Mouse (Mus musculus): ENCODE results near the gene Rfwd3. TPM values are rescaled to one million over a fixed set of nuclear protein-coding genes. Genes with fewer than 3 reads are reported as not detected.
"Not testable (repeated sequence)": the region's sequence is repeated elsewhere in the genome, so short reads cannot be mapped to it uniquely, and the experiment has no call there.

The Rfwd3 gene
- polyA plus RNA-seq, 1 experiment from 2014 or later, result 34.3 TPM

DNA sequence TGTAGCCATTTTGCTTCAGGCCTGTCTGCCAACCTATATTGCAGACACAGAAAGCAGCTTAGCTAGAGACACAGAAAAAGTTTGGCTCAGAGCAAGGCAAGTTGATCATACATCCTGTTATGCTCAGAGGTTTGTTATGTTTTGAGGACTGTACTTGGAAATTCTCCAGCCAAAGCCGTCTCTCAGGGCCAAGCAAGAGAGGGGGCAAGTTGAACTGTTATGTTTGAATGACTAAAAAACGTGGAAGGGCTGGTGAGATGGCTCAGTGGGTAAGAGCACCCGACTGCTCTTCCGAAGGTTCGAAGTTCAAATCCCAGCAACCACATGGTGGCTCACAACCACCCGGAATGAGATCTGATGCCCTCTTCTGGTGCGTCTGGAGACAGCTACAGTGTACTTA, 33.9 kb downstream of the Rfwd3 start:
- not testable (repeated sequence) for H3K4me1 ChIP-seq; ATAC-seq (replicated peaks); H3K36me3 ChIP-seq; H3K4me3 ChIP-seq; H3K9ac ChIP-seq (replicated peaks); H3K9me3 ChIP-seq; H3K27ac ChIP-seq (replicated peaks); H3K4me2 ChIP-seq (replicated peaks); H3K27me3 ChIP-seq
- 84% methylated on average over 7 of the region's 7 CpGs for WGBS

DNA sequence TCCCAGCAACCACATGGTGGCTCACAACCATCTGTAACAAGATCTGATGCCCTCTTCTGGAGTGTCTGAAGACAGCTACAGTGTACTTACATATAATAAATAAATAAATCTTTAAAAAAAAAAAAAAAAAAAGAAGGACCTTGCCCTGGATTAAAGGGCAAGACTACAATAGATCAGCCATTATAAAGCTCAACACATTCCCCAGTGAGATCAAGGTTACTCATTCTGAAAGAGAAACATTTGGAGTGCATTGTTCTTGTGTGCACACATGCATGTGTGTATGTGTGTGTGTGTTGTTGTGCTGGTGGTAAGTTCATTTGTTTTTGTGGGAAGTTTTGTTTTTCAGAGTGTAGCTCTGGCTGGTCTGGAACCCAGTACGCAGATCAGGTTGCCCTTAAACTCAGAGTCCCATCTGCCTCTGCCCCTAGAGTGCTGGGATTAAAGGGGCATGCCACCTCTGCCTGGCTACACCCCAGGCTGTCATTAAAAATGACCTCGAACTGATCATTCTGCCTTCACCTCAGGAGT, 35.3 kb downstream of the Rfwd3 start:
- Histone ChIP-seq H3K4me3 (no peak overlapping the region), H3K4me1 (no peaks in the 10 kb centered on the region), H3K36me3 (no peaks in the 10 kb centered on the region), H3K9ac (replicated peaks) (no peak overlapping the region), H3K9me3 (no peaks in the 10 kb centered on the region), H3K27me3 (no peaks in the 10 kb centered on the region), H3K4me2 (replicated peaks) (no peak overlapping the region), H3K27ac (replicated peaks) (no peak overlapping the region)
- 78% methylated on average over 2 of the region's 2 CpGs for WGBS
- ATAC-seq (replicated peaks), result no peak

DNA sequence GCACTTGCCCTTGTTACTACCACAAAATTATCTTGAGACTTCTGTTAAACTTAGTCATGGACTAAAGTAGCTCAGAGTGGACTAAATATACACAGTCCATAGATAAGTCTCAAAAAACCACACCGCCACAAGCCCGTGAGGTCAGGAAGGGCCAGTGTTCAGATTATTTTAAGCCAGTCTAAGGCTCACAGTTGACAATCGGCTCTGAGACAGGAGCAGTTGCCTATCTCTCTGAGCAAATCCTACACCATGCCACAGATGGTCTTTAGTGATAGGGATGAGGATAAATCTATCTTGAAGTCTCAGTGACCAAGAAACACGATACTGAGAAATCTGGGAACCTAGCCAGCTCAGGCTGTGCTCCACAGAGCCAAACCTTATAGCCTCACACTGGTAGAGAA, 38.0 kb downstream of the Rfwd3 start:
- H3K36me3 ChIP-seq, result no peaks in the 10 kb centered on the region
- no peak overlapping the region for H3K4me3 ChIP-seq
- WGBS, result 86% methylated on average over 4 of the region's 4 CpGs
- H3K27ac ChIP-seq (replicated peaks), result no peak overlapping the region
- no peak for ATAC-seq (replicated peaks)
- no peak overlapping the region for H3K4me2 ChIP-seq (replicated peaks)
- H3K4me1 ChIP-seq, result peaks cover 11% of the 10 kb centered on the region
- H3K9ac ChIP-seq (replicated peaks), result no peak overlapping the region
- no peaks in the 10 kb centered on the region for H3K27me3 ChIP-seq
- no peaks in the 10 kb centered on the region for H3K9me3 ChIP-seq

DNA sequence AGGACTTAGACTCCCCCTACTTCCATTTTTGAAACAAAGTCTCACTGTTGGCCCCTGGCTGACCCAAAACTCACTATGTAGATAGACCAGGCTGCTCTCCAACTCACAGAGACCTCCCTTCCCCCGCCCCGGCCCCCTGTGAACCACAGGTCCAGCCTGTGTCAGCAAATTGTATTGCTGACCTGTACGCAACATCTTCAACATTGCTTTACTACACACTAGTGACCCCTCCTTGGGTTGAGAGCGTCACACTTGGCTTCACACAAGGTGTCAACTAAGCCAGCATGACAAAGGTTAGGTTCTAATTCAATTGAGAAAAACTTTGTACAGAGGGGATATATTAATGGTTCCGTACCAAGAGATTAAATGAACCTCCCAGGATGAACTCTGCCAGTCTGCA, 39.8 kb downstream of the Rfwd3 start:
- 93% methylated on average over 5 of the region's 5 CpGs for WGBS
- Histone ChIP-seq H3K4me1 (peaks cover 12% of the 10 kb centered on the region), H3K4me2 (replicated peaks) (no peak overlapping the region), H3K27ac (replicated peaks) (no peak overlapping the region), H3K27me3 (no peaks in the 10 kb centered on the region), H3K9me3 (no peaks in the 10 kb centered on the region), H3K36me3 (no peaks in the 10 kb centered on the region), H3K4me3 (no peak overlapping the region), H3K9ac (replicated peaks) (no peak overlapping the region)
- ATAC-seq (replicated peaks), result no peak

DNA sequence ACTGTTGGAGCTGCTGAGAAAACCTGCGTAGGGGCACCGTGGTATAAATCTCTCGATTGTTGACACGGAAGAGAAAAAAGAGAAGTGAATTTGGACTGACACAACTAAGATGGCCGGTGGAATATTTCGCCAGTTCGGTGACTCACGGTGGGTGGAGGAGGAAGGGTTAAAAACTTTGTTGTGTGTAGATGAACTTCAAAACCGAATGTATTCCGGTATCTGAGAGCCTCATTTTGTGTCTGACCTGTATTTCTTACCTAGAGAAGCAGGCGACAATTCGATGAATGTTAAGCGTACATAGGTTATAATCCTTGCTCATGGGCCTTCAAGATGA, 40.6 kb downstream of the Rfwd3 start:
- ATAC-seq (replicated peaks), result no peak
- Histone ChIP-seq H3K4me3 (peak overlapping the region; percentile 97), H3K4me2 (replicated peaks) (peak overlapping the region; percentile 61)

GRCm38 (mm10) chr8:111258631-111259407, 41.2 kb downstream of the Rfwd3 start, which contains the start of gene Glg1:
TSS of gene Glg1 (minus strand) at chr8:111259216.
- H3K27ac ChIP-seq (replicated peaks), result peak within 1 kb of the TSS; percentile 100
- H3K4me3 ChIP-seq, result peak within 1 kb of the TSS; percentile 97
- no peaks in the 10 kb centered on the region for H3K36me3 ChIP-seq
- H3K9me3 ChIP-seq, result no peaks in the 10 kb centered on the region
- peaks cover 12% of the 10 kb centered on the region for H3K4me1 ChIP-seq
- WGBS, result under 1% methylated on average over 70 of the region's 76 CpGs
- peak within 1 kb of the TSS; percentile 89 for H3K9ac ChIP-seq (replicated peaks)
- H3K27me3 ChIP-seq, result no peaks in the 10 kb centered on the region
- peak; percentile 95 for ATAC-seq (replicated peaks)
- peak within 1 kb of the TSS; percentile 61 for H3K4me2 ChIP-seq (replicated peaks)

More for the DNA sequence above, 40.6 kb downstream of the Rfwd3 start:
- Histone ChIP-seq H3K9me3 (no peaks in the 10 kb centered on the region), H3K4me1 (peaks cover 12% of the 10 kb centered on the region), H3K27ac (replicated peaks) (peak overlapping the region; percentile 100), H3K27me3 (no peaks in the 10 kb centered on the region), H3K36me3 (no peaks in the 10 kb centered on the region), H3K9ac (replicated peaks) (peak overlapping the region; percentile 89)
- 12% methylated on average over 13 of the region's 13 CpGs for WGBS

DNA sequence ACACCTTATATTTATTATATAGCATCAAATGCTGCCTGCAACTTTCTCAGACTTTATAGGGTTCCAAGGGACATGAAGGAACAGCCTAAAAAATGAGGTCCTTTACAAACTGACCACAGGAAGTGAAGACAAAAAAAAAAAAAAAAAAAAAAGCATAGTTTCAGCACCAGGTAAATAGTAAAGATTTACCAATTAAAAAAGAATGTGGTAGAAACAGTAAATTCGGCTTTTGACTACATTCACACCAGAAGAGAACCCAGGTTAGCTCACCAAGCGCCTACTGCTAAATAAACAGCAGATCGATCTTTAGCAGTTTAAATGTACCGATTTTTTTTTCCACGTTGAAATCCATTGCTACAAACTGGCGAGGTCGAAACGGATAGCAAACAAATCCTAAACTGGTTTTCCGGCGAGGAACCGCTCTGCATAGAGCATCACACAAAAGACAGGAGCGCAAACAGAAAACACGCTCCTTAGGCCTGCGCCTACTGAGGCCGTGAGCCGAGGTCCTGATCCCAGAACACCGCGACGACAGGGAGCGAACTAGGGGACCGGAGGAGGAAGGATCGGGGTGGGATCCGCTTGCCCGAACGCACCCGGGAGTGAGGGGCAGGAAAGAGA, 41.9 kb downstream of the Rfwd3 start:
- peak; percentile 69 for ATAC-seq (replicated peaks)

DNA sequence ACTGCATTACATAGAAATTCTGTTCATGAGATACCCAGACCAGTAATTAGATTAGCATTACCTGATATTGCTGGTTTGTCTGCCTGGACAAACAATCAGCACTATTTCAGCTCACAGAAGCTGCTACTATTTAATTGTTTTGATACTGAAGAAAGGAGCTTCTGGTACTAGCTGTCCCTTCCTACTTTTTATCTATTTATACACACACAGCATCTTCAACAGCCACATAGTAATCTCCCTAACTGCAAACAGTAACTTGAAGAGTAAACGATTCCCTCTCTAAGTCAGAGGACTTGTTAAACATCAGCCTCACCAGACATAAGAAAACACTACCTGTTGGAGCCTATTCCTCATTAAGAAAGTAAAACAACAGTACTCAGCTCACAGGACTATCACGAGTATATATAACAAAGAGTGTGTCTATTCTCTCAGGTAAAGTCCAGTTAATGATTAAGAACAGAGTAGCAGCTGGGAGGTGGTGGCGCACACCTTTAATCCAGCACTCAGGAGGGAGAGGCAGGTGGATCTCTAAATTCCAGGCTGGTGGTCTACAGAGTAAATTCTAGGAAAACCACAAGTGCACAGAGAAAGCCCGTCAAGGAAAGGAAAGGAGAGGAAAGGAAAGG, 47.4 kb downstream of the Rfwd3 start:
- Histone ChIP-seq H3K4me1 (peaks cover 8% of the 10 kb centered on the region), H3K4me3 (no peak overlapping the region), H3K27ac (replicated peaks) (no peak overlapping the region), H3K4me2 (replicated peaks) (no peak overlapping the region), H3K27me3 (no peaks in the 10 kb centered on the region), H3K36me3 (no peaks in the 10 kb centered on the region), H3K9me3 (no peaks in the 10 kb centered on the region), H3K9ac (replicated peaks) (no peak overlapping the region)
- WGBS, result 87% methylated on average over 4 of the region's 4 CpGs
- ATAC-seq (replicated peaks), result no peak

More for the DNA sequence above, 41.9 kb downstream of the Rfwd3 start:
- no peaks in the 10 kb centered on the region for H3K36me3 ChIP-seq
- no peaks in the 10 kb centered on the region for H3K9me3 ChIP-seq
- peak overlapping the region; percentile 61 for H3K4me2 ChIP-seq (replicated peaks)
- peaks cover 12% of the 10 kb centered on the region for H3K4me1 ChIP-seq
- H3K27ac ChIP-seq (replicated peaks), result peak overlapping the region; percentile 100
- H3K4me3 ChIP-seq, result peak overlapping the region; percentile 97
- no peaks in the 10 kb centered on the region for H3K27me3 ChIP-seq
- H3K9ac ChIP-seq (replicated peaks), result peak overlapping the region; percentile 89
- under 1% methylated on average over 26 of the region's 26 CpGs for WGBS

DNA sequence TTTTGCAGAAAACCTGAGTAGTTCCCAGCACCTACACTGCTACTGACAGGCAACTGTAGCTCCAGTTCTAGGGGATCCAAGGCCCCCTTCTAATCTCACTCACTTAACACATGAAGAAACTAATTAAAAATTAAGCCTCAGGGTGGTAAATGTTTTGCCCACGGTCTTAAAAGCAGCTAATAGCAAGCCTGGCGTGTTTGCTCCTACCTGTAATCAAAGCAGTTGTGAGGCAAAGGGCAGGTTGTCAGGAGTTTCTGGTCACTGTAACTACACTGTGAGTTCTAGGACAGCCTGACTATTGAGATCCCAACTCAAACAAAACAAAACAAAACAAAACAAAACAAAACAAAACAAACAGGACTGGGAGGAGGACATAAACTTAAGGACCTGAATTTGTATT, 49.9 kb downstream of the Rfwd3 start:
- H3K4me2 ChIP-seq (replicated peaks), result no peak overlapping the region
- H3K36me3 ChIP-seq, result no peaks in the 10 kb centered on the region
- H3K27me3 ChIP-seq, result no peaks in the 10 kb centered on the region
- 55% methylated on average over 2 of the region's 2 CpGs for WGBS
- no peak overlapping the region for H3K9ac ChIP-seq (replicated peaks)
- H3K9me3 ChIP-seq, result no peaks in the 10 kb centered on the region
- no peaks in the 10 kb centered on the region for H3K4me1 ChIP-seq
- H3K27ac ChIP-seq (replicated peaks), result no peak overlapping the region
- H3K4me3 ChIP-seq, result no peak overlapping the region
- no peak for ATAC-seq (replicated peaks)

GRCm38 (mm10) chr8:111248136-111248535, 51.9 kb downstream of the Rfwd3 start:
- ATAC-seq (replicated peaks), result no peak
- Histone ChIP-seq H3K4me3 (no peak overlapping the region), H3K4me1 (no peaks in the 10 kb centered on the region), H3K9me3 (no peaks in the 10 kb centered on the region), H3K27me3 (no peaks in the 10 kb centered on the region), H3K36me3 (no peaks in the 10 kb centered on the region), H3K4me2 (replicated peaks) (no peak overlapping the region), H3K27ac (replicated peaks) (no peak overlapping the region), H3K9ac (replicated peaks) (no peak overlapping the region)

- not testable (repeated sequence) for H3K36me3 ChIP-seq; H3K27me3 ChIP-seq; H3K4me3 ChIP-seq; H3K9me3 ChIP-seq; ATAC-seq (replicated peaks); H3K4me1 ChIP-seq; H3K9ac ChIP-seq (replicated peaks); H3K27ac ChIP-seq (replicated peaks); H3K4me2 ChIP-seq (replicated peaks)
- 93% methylated on average over 1 of the region's 1 CpGs for WGBS
These were observed 53.2 kb downstream of the Rfwd3 start for GRCm38 (mm10) chr8:111246864-111247263.

DNA sequence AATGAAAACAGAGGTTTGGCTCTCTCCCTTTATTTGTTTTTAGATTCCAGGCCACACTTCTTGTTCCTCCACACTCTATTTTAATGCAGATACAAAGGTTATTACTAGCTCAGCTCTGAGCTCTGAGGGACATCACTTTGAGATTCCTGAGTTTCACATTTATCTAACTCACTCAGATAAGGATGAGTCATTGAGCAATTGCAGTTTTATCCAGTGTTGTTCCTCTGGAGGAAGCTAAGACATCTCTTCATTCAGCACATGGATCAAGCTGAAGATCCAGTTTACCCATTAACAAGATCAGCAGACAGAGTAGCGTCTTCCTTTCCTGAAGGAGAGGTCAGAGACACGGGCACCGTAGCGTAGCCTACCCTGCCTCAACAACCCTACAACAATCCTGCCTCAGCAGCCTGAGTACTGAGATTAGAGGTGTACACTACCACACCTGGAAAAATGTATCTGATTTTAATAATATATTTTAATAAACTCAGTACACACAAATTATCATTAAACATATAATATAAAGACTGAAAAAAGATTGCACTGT, 53.7 kb downstream of the Rfwd3 start:
- ATAC-seq (replicated peaks), result no peak
- no peaks in the 10 kb centered on the region for H3K27me3 ChIP-seq
- H3K4me1 ChIP-seq, result no peaks in the 10 kb centered on the region
- no peak overlapping the region for H3K9ac ChIP-seq (replicated peaks)
- no peaks in the 10 kb centered on the region for H3K36me3 ChIP-seq
- no peaks in the 10 kb centered on the region for H3K9me3 ChIP-seq
- no peak overlapping the region for H3K4me3 ChIP-seq
- H3K4me2 ChIP-seq (replicated peaks), result no peak overlapping the region
- no peak overlapping the region for H3K27ac ChIP-seq (replicated peaks)
- whole genome bisulfite sequencing, result 86% methylated on average over 4 of the region's 4 CpGs

Data from forebrain, embryonic 15.5 days (tissue).